Mouse (Mus musculus) ES-E14 (cell line): ENCODE measurements at regions not wholly inside any gene's neighbourhood (a gene's known extent, or its start where the extent isn't known, plus 50 kb on each side); places are given as distances from the start of the nearest gene placed in this dataset.

Source experiments
- DNase-seq: peaks from one replicate; pipeline ENCODE4 v3.0.0-alpha.2; 2013; ENCODE audit warnings: low read depth, low spot score
- H3K27ac ChIP-seq: 2 replicates; pipeline ENCODE4 v1.5.1; 2012; ENCODE audit warnings: low read depth, mild to moderate bottlenecking, low read length, moderate library complexity, mixed read lengths; ENCODE audit not compliant: poor library complexity, insufficient read depth, severe bottlenecking
- H3K36me3 ChIP-seq: 2 replicates; pipeline ENCODE4 v1.6.1; 2012; ENCODE audit warnings: mild to moderate bottlenecking, low read length, moderate library complexity, mixed read lengths; ENCODE audit not compliant: control insufficient read depth, poor library complexity, insufficient read depth, severe bottlenecking
- H3K4me1 ChIP-seq, 2 experiments: fragments of 150-350 bp in 1 of 2; sonication (generic) in 1 of 2; 2 replicates each; pipeline ENCODE4 v1.6.1; 2012; ENCODE audit warnings: low read length in 2 of 2, mild to moderate bottlenecking in 1 of 2, mixed read lengths in 1 of 2; ENCODE audit not compliant: control insufficient read depth in 2 of 2, insufficient read depth in 2 of 2, poor library complexity in 1 of 2
- H3K4me3 ChIP-seq, 2 experiments: fragments of 150-350 bp in 1 of 2; sonication (generic) in 1 of 2; 2 replicates each; pipeline ENCODE4 v1.5.1; 2012; ENCODE audit warnings: low read length in 2 of 2, low read depth in 1 of 2, mild to moderate bottlenecking in 1 of 2, mixed read lengths in 1 of 2; ENCODE audit not compliant: insufficient read depth in 1 of 2, poor library complexity in 1 of 2, severe bottlenecking in 1 of 2
- H3K9ac ChIP-seq: 2 replicates; pipeline ENCODE4 v1.6.1; 2012; ENCODE audit warnings: low read depth, mild to moderate bottlenecking, low read length, mixed read lengths; ENCODE audit not compliant: poor library complexity, insufficient read depth, severe bottlenecking
- H3K9me3 ChIP-seq: fragments of 150-350 bp; sonication (generic); 2 replicates; pipeline ENCODE4 v1.6.1; 2012; ENCODE audit warnings: low read depth, mild to moderate bottlenecking, low read length; ENCODE audit not compliant: control insufficient read depth, insufficient read depth
- CHD2 ChIP-seq: IDR thresholded peaks from 2 replicates; pipeline ENCODE4 v1.6.1; 2014; ENCODE audit warnings: mild to moderate bottlenecking, low read depth, low read length, inconsistent platforms
- HCFC1 ChIP-seq: IDR thresholded peaks from 2 replicates; pipeline ENCODE4 v1.6.1; 2012; ENCODE audit warnings: low read length, inconsistent platforms, borderline replicate concordance; ENCODE audit not compliant: insufficient read depth
- MAFK ChIP-seq: IDR thresholded peaks from 2 replicates; pipeline ENCODE4 v1.6.1; 2014; ENCODE audit warnings: mild to moderate bottlenecking, low read depth, low read length, inconsistent platforms; ENCODE audit not compliant: insufficient read depth
- ZC3H11A ChIP-seq: IDR thresholded peaks from 2 replicates; pipeline ENCODE4 v1.6.1; 2012; ENCODE audit warnings: low read depth, mild to moderate bottlenecking, inconsistent platforms, low read length, borderline replicate concordance
- ZNF384 ChIP-seq: IDR thresholded peaks from 2 replicates; pipeline ENCODE4 v1.6.1; 2012; ENCODE audit warnings: low read depth, low read length, inconsistent platforms
- in situ Hi-C, 2 experiments: fragments of 600-800 bp; cut with MboI; formaldehyde crosslinking; loops; one replicate each; pipeline ENCODE4 v1.15.1; 2025; ENCODE audit warnings: low sequenced_read_pairs in 2 of 2, inconsistent platforms in 1 of 2; ENCODE audit not compliant: unreplicated experiment in 2 of 2

DNA sequence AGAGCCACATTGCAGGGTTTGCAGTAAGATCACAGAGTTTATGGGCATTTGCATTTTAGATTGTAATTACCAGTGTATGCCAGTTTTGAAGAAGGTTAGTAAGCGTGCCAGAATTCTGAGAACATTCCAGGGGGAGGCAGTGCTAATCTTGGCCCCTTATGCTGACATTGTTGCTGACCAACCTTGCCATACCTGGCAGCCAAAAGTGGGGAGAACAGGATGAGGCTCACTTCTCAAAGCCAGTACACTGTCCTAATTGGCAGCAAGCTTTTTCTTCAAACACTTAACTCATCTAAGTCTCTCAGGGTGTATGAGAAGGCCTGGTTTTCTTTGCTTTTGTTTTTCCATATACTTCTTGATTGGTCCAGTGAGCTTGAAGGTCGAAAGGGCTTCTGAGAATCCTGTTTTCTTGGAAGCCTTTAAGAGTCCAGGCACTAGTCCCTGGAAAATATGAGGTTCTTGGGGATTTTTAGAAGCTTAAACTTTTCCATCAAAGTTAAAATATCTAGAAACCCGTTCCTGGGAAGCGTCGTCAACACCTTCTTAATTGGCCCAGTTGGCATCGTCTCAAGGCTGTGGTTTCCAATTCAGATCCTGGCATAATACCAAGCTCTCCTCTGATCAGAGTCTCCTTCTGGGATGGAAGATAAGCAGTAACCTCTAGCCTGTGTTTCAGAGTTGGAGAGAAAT is 172.6 kb upstream of the Plxnc1 start:
- Histone ChIP-seq H3K27ac (no peak overlapping the region), H3K9ac (no peak overlapping the region), H3K9me3 (no peaks in the 10 kb centered on the region), H3K4me1 (peaks cover 0 to 3% of the 10 kb centered on the region in 2 experiments; a peak in 2 of 4 replicates), H3K36me3 (no peaks in the 10 kb centered on the region), H3K4me3 (no peak overlapping the region)
- DNase-seq: no peak
- in situ Hi-C loops: no loop called here
- TF ChIP-seq ZNF384 (no peak), HCFC1 (no peak), CHD2 (no peak), ZC3H11A (no peak), MAFK (no peak)

- DNase-seq: no peak
- in situ Hi-C loops: no loop called here
These were observed 172.0 kb upstream of the Plxnc1 start for GRCm38 (mm10) chr10:95116579-95117011.

DNA sequence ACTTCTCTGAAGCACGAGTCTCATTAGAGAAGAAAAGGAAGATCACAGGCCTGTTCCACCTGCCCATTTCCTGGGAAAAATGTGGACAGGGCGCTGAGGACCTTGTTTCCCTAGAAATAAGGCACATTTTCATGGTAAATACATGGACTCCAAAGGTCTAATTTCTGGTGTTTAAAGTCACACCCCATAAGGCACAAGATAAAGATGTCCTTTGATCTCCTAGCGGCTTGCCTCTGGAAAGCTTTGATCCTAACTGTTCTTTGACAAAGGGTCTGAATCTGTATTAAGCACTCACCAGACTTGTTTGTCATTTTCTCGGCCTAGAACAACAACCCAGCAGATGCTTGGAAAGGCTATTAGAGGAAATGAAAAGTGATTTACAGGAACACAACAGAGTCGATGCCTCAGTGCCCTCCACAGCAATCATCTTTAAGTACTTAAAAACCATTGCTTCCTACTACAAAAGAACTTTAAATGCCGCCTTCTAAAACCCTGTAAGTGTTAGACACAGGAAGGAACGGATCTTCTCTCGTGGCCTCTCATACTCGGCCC is 168.3 kb upstream of the Plxnc1 start:
- H3K4me3 ChIP-seq: no peak overlapping the region
- no peak for DNase-seq
- peaks cover 0 to 3% of the 10 kb centered on the region in 2 experiments; a peak in 2 of 4 replicates for H3K4me1 ChIP-seq
- H3K27ac ChIP-seq: no peak overlapping the region
- TF ChIP-seq CHD2: no peak
- TF ChIP-seq HCFC1: no peak
- no peak for TF ChIP-seq ZC3H11A
- TF ChIP-seq ZNF384: no peak
- TF ChIP-seq MAFK: no peak
- H3K36me3 ChIP-seq: no peaks in the 10 kb centered on the region
- in situ Hi-C loops: no loop called here
- no peak overlapping the region for H3K9ac ChIP-seq
- no peaks in the 10 kb centered on the region for H3K9me3 ChIP-seq

More at GRCm38 (mm10) chr10:95116579-95117011, 172.0 kb upstream of the Plxnc1 start:
- Histone ChIP-seq H3K4me1 (peaks cover 0 to 3% of the 10 kb centered on the region in 2 experiments; a peak in 2 of 4 replicates), H3K36me3 (no peaks in the 10 kb centered on the region), H3K9ac (no peak overlapping the region), H3K4me3 (no peak overlapping the region), H3K9me3 (no peaks in the 10 kb centered on the region), H3K27ac (no peak overlapping the region)
- TF ChIP-seq ZC3H11A (no peak), HCFC1 (no peak), CHD2 (no peak), MAFK (no peak), ZNF384 (no peak)

GRCm38 (mm10) chr10:95112231-95112774 is 167.7 kb upstream of the Plxnc1 start:
- Histone ChIP-seq H3K9me3 (no peaks in the 10 kb centered on the region), H3K36me3 (no peaks in the 10 kb centered on the region), H3K27ac (no peak overlapping the region), H3K4me1 (peaks cover 0 to 3% of the 10 kb centered on the region in 2 experiments; a peak in 2 of 4 replicates), H3K4me3 (no peak overlapping the region), H3K9ac (no peak overlapping the region)
- TF ChIP-seq ZC3H11A (0 out of 2 replicates have a peak, but pooled peaks have one; percentile 16), CHD2 (no peak)
- peak; percentile 65 for DNase-seq
- in situ Hi-C loops: no loop called here
